Mouse (Mus musculus) kidney, postnatal 0 days (tissue): ENCODE data around the gene Dop1b. TPM values are rescaled to one million over a fixed set of nuclear protein-coding genes. Genes with fewer than 3 reads are reported as not detected.
A peak's percentile ranks its signal among the peaks of the same experiment; 100 is the strongest.

ENCODE experiments used
- ATAC-seq: fragments of 200-750 bp; cut with Nextera tagmentation; replicated peaks from 2 replicates; pipeline ENCODE4 v1.8.0; 2017; ENCODE audit warnings: low read depth, moderate number of reproducible peaks, moderate TSS enrichment, moderate library complexity; ENCODE audit not compliant: low FRiP score
- DNase-seq: peaks from one replicate; pipeline ENCODE4 v3.0.0-alpha.2; 2016; ENCODE audit warnings: low spot score
- H3K27ac ChIP-seq: fragments of 300-500 bp; sonication (generic); 2 replicates; pipeline ENCODE4 v1.5.1; 2014; ENCODE audit warnings: mild to moderate bottlenecking
- H3K27me3 ChIP-seq: fragments of 300-500 bp; sonication (generic); 2 replicates; pipeline ENCODE4 v1.6.1; 2014; ENCODE audit warnings: low read length, mixed read lengths; ENCODE audit not compliant: insufficient read depth
- H3K36me3 ChIP-seq: fragments of 300-500 bp; sonication (generic); 2 replicates; pipeline ENCODE4 v1.6.1; 2014; ENCODE audit warnings: low read length, mixed read lengths; ENCODE audit not compliant: insufficient read depth
- H3K4me1 ChIP-seq: fragments of 300-500 bp; sonication (generic); replicated peaks from 2 replicates; pipeline ENCODE4 v1.6.1; 2014; ENCODE audit warnings: antibody characterized with exemption, low read length, mixed read lengths; ENCODE audit not compliant: insufficient read depth
- H3K4me2 ChIP-seq: fragments of 300-500 bp; sonication (generic); 2 replicates; pipeline ENCODE4 v1.6.1; 2014; ENCODE audit warnings: mild to moderate bottlenecking, low read length, moderate library complexity, mixed read lengths
- H3K4me3 ChIP-seq: fragments of 300-500 bp; sonication (generic); replicated peaks from 2 replicates; pipeline ENCODE4 v1.5.1; 2014; ENCODE audit warnings: low read depth, low read length
- H3K9ac ChIP-seq: fragments of 300-500 bp; sonication (generic); 2 replicates; pipeline ENCODE4 v1.6.1; 2014; ENCODE audit warnings: low read depth, low read length
- H3K9me3 ChIP-seq: fragments of 300-500 bp; sonication (generic); replicated peaks from 2 replicates; pipeline ENCODE4 v1.6.1; 2016; ENCODE audit warnings: low read length, inconsistent platforms, mixed read lengths
- CTCF ChIP-seq: IDR thresholded peaks from 2 replicates; pipeline ENCODE4 v1.5.1; 2016; ENCODE audit warnings: antibody characterized with exemption, low read depth, mild to moderate bottlenecking, moderate library complexity
- WGBS: fragments of 180-500 bp; shearing (Covaris S2); extraction: QIAGEN DNeasy Blood & Tissue Kit; methylation state at CpG from one replicate; pipeline ENCODE4 v1.1.7; 2014; 5-methylcytosine and 5-hydroxymethylcytosine counted together
- polyA plus RNA-seq: library from polyadenylated mRNA; unstranded; fragments of >200 nt; fragmentation: Nextera tagmentation; extraction: Ambion mirVana; gene quantifications from 2 replicates; pipeline ENCODE4 v1.2.1, GENCODE M21; 2015

Dop1b gene
- polyA plus RNA-seq, 1 experiment from 2014 or later: 22.5 TPM

GRCm38 (mm10) chr16:93731310-93731709, 19.6 kb downstream of the Dop1b start:
- H3K9me3 ChIP-seq: no peaks in the 10 kb centered on the region
- no peak overlapping the region for H3K9ac ChIP-seq
- no peak for TF ChIP-seq CTCF
- H3K4me2 ChIP-seq: no peak overlapping the region
- 87% methylated on average over 8 of the region's 8 CpGs for WGBS
- H3K4me1 ChIP-seq: peaks cover 12% of the 10 kb centered on the region
- DNase-seq (no peak), ATAC-seq (no peak)
- H3K27me3 ChIP-seq: no peaks in the 10 kb centered on the region
- no peak overlapping the region for H3K4me3 ChIP-seq
- H3K36me3 ChIP-seq: no peaks in the 10 kb centered on the region
- no peak overlapping the region for H3K27ac ChIP-seq

GRCm38 (mm10) chr16:93732875-93733569, 21.3 kb downstream of the Dop1b start:
- no peak for TF ChIP-seq CTCF
- Histone ChIP-seq H3K9me3 (no peaks in the 10 kb centered on the region), H3K27ac (no peak overlapping the region), H3K4me1 (peaks cover 12% of the 10 kb centered on the region), H3K27me3 (no peaks in the 10 kb centered on the region), H3K36me3 (no peaks in the 10 kb centered on the region), H3K4me3 (no peak overlapping the region), H3K4me2 (no peak overlapping the region), H3K9ac (no peak overlapping the region)
- ATAC-seq (no peak; the same call in 1 of the 2 replicates), DNase-seq (no peak)
- 68% methylated on average over 18 of the region's 18 CpGs for WGBS

GRCm38 (mm10) chr16:93739251-93739650, 27.5 kb downstream of the Dop1b start:
- Histone ChIP-seq H3K4me1 (no peaks in the 10 kb centered on the region), H3K4me2 (no peak overlapping the region), H3K9me3 (no peaks in the 10 kb centered on the region), H3K9ac (no peak overlapping the region), H3K36me3 (no peaks in the 10 kb centered on the region), H3K4me3 (no peak overlapping the region), H3K27ac (no peak overlapping the region), H3K27me3 (no peaks in the 10 kb centered on the region)
- WGBS: 84% methylated on average over 11 of the region's 11 CpGs
- no peak for ATAC-seq
- no peak for DNase-seq
- TF ChIP-seq CTCF: no peak

GRCm38 (mm10) chr16:93742903-93743302, 31.2 kb downstream of the Dop1b start:
- Histone ChIP-seq H3K27ac (no peak overlapping the region), H3K36me3 (no peaks in the 10 kb centered on the region), H3K9ac (no peak overlapping the region), H3K4me1 (no peaks in the 10 kb centered on the region), H3K27me3 (no peaks in the 10 kb centered on the region), H3K4me3 (no peak overlapping the region), H3K9me3 (no peaks in the 10 kb centered on the region), H3K4me2 (no peak overlapping the region)
- no peak for DNase-seq
- no peak for ATAC-seq
- TF ChIP-seq CTCF: no peak
- WGBS: 78% methylated on average over 1 of the region's 1 CpGs

- Histone ChIP-seq H3K9ac (no peak overlapping the region), H3K36me3 (no peaks in the 10 kb centered on the region), H3K9me3 (no peaks in the 10 kb centered on the region), H3K4me1 (no peaks in the 10 kb centered on the region), H3K27me3 (no peaks in the 10 kb centered on the region), H3K4me3 (no peak overlapping the region), H3K4me2 (no peak overlapping the region), H3K27ac (no peak overlapping the region)
- peak; percentile 44; the same call in 1 of the 2 replicates for TF ChIP-seq CTCF
- DNase-seq (no peak), ATAC-seq (0 out of 2 replicates have a peak, but pooled peaks have one; percentile 26)
- 63% methylated on average over 5 of the region's 5 CpGs for WGBS
These were observed 32.4 kb downstream of the Dop1b start for GRCm38 (mm10) chr16:93744049-93744490.

GRCm38 (mm10) chr16:93744804-93745340, 33.2 kb downstream of the Dop1b start:
- Histone ChIP-seq H3K9me3 (no peaks in the 10 kb centered on the region), H3K9ac (no peak overlapping the region), H3K27me3 (no peaks in the 10 kb centered on the region), H3K36me3 (no peaks in the 10 kb centered on the region), H3K4me1 (no peaks in the 10 kb centered on the region), H3K4me3 (no peak overlapping the region), H3K27ac (no peak overlapping the region), H3K4me2 (no peak overlapping the region)
- DNase-seq (no peak), ATAC-seq (no peak)
- TF ChIP-seq CTCF: no peak
- WGBS: 81% methylated on average over 10 of the region's 10 CpGs
